Mouse (Mus musculus) kidney, adult 2 months (tissue): ENCODE data around the gene Tenm3. TPM values are rescaled to one million over a fixed set of nuclear protein-coding genes. Genes with fewer than 3 reads are reported as not detected.

Experiments
- DNase-seq: peaks from one replicate; pipeline ENCODE4 v3.0.0; 2021
- H3K27ac ChIP-seq: fragments of 200-500 bp; 2 replicates; pipeline ENCODE4 v1.5.1; 2012; ENCODE audit warnings: low read depth, low read length, control low read depth, inconsistent platforms; ENCODE audit not compliant: insufficient read depth
- H3K27me3 ChIP-seq: fragments of 200-500 bp; replicated peaks from 2 replicates; pipeline ENCODE4 v1.6.1; 2012; ENCODE audit warnings: mild to moderate bottlenecking, moderate library complexity, low read length, inconsistent platforms; ENCODE audit not compliant: control insufficient read depth, insufficient read depth
- H3K36me3 ChIP-seq: fragments of 200-500 bp; 2 replicates; pipeline ENCODE4 v1.6.1; 2012; ENCODE audit warnings: mild to moderate bottlenecking, moderate library complexity, low read length, inconsistent platforms; ENCODE audit not compliant: control insufficient read depth, insufficient read depth
- H3K4me1 ChIP-seq: fragments of 200-500 bp; 2 replicates; pipeline ENCODE4 v1.6.1; 2011; ENCODE audit warnings: low read length; ENCODE audit not compliant: control insufficient read depth, insufficient read depth
- H3K4me3 ChIP-seq: fragments of 200-500 bp; 2 replicates; pipeline ENCODE4 v1.5.1; 2011; ENCODE audit warnings: mild to moderate bottlenecking, low read depth, low read length, control low read depth; ENCODE audit not compliant: insufficient read depth
- CTCF ChIP-seq: fragments of 200-500 bp; conservative IDR thresholded peaks from 2 replicates; pipeline ENCODE4 v1.5.1; 2011; ENCODE audit warnings: low read depth, mild to moderate bottlenecking, control low read depth, low read length, moderate library complexity, mixed read lengths; ENCODE audit not compliant: insufficient read depth, insufficient read length
- POLR2A ChIP-seq: fragments of 200-500 bp; IDR thresholded peaks from one replicate; pipeline ENCODE4 v1.6.1; 2011; ENCODE audit warnings: low read depth, low read length, control low read depth
- WGBS: fragments of 180-500 bp; shearing (Covaris S2); methylation state at CpG from one replicate; pipeline ENCODE4 v1.1.7; 2018; 5-methylcytosine and 5-hydroxymethylcytosine counted together
- polyA plus RNA-seq: library from polyadenylated mRNA; depleted of rRNA; stranded (reverse); fragments of >200 nt; gene quantifications from 2 replicates; pipeline ENCODE4 v1.2.3, GENCODE M21; 2012

Tenm3 gene
- polyA plus RNA-seq, 1 experiment = 2.0 TPM

DNA sequence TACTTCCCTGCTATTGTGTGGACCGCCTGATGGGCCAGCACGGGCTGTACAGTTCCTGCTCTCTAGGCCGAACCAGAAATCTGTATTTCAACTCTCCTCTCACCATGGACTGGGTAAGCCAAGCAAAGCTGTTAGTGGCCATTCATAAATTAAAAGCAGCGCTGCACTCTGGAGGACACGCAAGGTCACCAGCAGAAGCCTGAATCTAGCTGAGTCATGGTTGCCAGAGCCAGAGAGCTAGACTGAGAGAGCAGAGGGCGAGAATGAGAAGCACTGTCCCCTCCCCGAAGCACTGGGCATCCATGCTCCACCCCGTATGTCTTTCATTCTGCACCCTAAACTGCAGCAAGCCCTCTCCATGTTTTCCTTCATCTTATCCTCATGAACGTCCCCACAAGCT, 16.3 kb downstream of the Tenm3 start:
- H3K4me3 ChIP-seq = no peak overlapping the region
- no peaks in the 10 kb centered on the region for H3K4me1 ChIP-seq
- no peaks in the 10 kb centered on the region for H3K36me3 ChIP-seq
- 41% methylated on average over 9 of the region's 9 CpGs for whole genome bisulfite sequencing
- H3K27me3 ChIP-seq = no peaks in the 10 kb centered on the region
- DNase-seq = peak; percentile 40
- TF ChIP-seq POLR2A (no peak), CTCF (no peak)
- no peak overlapping the region for H3K27ac ChIP-seq

DNA sequence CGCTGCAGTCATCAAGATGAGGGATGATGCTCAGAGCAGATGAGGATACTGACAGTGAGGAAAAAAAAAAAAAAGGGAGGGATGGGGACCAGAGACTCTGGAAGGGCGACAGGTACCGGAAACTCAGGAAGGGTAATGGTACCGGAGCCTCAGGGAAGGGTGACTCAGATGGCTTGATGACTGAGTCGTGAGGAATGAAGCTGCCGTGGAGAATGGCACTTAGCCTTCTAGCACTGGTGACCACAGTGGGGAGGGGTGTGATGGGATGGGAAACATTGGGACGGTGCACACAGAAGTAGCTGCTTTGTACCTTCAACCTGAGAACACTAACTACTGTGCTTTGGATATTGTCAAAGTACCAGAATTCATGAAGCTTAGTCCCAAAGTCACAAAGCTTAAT, 18.1 kb downstream of the Tenm3 start:
- Histone ChIP-seq H3K4me3 (no peak overlapping the region), H3K27me3 (no peaks in the 10 kb centered on the region), H3K4me1 (no peaks in the 10 kb centered on the region), H3K27ac (no peak overlapping the region), H3K36me3 (no peaks in the 10 kb centered on the region)
- WGBS = 83% methylated on average over 7 of the region's 7 CpGs
- no peak for DNase-seq
- TF ChIP-seq CTCF = no peak
- TF ChIP-seq POLR2A = no peak

DNA sequence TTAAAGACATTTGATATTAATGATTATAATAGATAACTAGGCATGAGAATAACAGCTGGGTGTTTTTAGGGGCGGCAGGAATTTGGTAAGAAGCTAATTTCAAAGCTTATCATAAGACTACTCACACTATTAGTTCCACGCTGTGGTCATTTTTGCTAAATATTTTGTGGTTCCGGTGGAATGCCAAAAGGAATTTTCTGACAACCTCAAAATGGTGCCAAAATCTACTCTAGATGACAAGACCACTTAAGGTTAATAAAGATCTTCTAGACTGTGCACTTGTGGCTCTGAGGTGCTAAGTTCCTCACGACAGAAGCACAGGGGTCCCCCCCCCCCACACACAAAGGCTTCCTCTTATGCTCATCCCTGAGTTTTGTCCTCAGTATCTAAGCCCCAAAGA, 21.5 kb downstream of the Tenm3 start:
- no peaks in the 10 kb centered on the region for H3K4me1 ChIP-seq
- H3K36me3 ChIP-seq = no peaks in the 10 kb centered on the region
- H3K27me3 ChIP-seq = no peaks in the 10 kb centered on the region
- no peak for TF ChIP-seq POLR2A
- TF ChIP-seq CTCF = no peak
- H3K4me3 ChIP-seq = no peak overlapping the region
- DNase-seq = no peak
- no peak overlapping the region for H3K27ac ChIP-seq
- 65% methylated on average over 4 of the region's 4 CpGs for WGBS

DNA sequence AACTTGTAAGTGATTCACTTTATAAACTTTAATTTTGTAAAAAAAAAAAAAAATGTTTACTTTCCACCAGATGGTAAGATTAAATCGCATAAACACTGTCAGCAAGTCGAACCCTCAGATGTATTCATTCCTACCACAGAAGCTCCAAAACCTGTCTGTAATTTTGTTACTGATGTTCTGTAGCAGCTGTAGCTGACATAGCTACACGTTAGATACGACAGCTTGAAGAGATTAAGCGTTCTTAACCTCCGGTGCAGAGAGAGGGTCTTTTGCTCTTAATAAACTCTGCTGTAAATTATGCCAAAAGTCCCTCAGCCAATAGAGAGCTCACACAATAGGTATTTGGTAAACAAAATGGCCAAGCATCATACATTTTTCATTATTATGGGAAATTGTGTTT, 23.8 kb downstream of the Tenm3 start:
- Histone ChIP-seq H3K27ac (no peak overlapping the region), H3K4me1 (no peaks in the 10 kb centered on the region), H3K36me3 (no peaks in the 10 kb centered on the region), H3K4me3 (no peak overlapping the region), H3K27me3 (no peaks in the 10 kb centered on the region)
- no peak for DNase-seq
- WGBS = 51% methylated on average over 6 of the region's 6 CpGs
- TF ChIP-seq CTCF (no peak), POLR2A (no peak)

DNA sequence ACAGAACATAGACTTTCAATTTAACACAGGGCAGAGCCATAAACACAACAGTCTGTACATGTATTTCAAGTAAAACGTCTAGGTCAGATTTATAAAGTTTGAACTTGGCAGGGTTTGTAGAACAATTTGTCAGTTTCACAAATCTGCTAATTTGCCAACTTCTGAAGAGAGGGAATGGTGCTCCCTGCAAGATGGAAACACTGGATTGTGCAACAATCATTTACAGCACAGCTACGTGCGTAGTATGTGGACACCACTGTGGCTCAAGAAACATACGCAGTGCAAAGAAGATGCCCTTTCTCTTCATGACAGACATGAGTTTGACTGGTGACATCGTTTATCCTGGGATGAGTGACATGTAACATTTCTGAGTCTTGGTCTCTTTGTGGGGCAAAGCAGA, 24.4 kb downstream of the Tenm3 start:
- TF ChIP-seq CTCF (no peak), POLR2A (no peak)
- Histone ChIP-seq H3K27me3 (no peaks in the 10 kb centered on the region), H3K36me3 (no peaks in the 10 kb centered on the region), H3K4me1 (no peaks in the 10 kb centered on the region), H3K4me3 (no peak overlapping the region), H3K27ac (no peak overlapping the region)
- WGBS = 59% methylated on average over 5 of the region's 5 CpGs
- no peak for DNase-seq

DNA sequence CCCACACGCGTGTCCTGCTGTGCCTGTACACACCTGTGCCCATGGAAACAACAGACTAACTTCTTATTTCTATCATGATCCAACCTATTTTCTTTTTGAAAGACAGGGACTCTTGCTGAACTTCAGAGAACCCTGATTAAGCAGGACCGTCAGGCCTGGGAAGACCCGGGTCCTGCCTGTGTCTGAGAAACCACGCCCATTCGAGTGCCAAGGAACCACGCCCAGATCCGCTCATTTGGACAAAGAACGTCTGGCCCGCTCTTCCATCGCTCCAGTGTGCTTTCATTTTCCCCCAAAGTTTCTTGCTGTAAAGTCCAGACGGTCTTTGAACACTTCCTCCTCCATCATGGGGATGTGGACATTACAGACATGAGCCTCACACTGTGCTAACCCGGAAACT, 26.8 kb downstream of the Tenm3 start:
- H3K27me3 ChIP-seq = no peaks in the 10 kb centered on the region

DNA sequence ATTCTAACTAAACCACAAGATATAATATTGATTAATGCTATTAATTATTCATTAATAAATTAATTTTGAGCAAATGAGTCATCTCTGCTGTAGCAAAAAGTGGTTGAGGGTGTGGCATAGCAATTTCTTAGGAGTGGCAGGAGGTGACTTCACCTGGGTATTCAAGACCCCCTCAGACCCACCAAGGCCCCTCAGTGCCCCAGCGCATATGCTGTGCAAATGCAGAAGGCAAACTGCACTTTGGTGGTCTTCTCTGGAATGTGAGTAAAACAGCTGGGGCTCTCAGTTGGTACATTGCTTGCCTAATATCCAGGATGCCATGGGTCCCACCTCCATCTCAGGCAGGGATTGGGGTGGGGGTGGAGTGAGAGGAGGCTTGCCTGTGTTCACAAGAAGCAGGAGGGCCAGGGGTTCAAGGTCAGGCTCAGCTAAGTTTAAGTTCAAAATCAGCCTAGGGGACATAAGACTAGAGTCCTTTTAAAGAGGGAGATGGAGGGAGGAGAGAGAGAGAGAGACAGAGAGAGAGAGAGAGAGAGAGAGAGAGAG, 31.5 kb downstream of the Tenm3 start:
- H3K27ac ChIP-seq = no peak overlapping the region
- TF ChIP-seq CTCF (no peak), POLR2A (no peak)
- no peaks in the 10 kb centered on the region for H3K4me1 ChIP-seq
- WGBS = 94% methylated on average over 1 of the region's 1 CpGs
- no peak for DNase-seq
- H3K27me3 ChIP-seq = no peaks in the 10 kb centered on the region
- no peaks in the 10 kb centered on the region for H3K36me3 ChIP-seq
- H3K4me3 ChIP-seq = no peak overlapping the region

More for the DNA sequence above, 26.8 kb downstream of the Tenm3 start:
- no peak for TF ChIP-seq POLR2A
- TF ChIP-seq CTCF = no peak
- 64% methylated on average over 13 of the region's 13 CpGs for WGBS
- Histone ChIP-seq H3K36me3 (no peaks in the 10 kb centered on the region), H3K27ac (no peak overlapping the region), H3K4me1 (no peaks in the 10 kb centered on the region), H3K4me3 (no peak overlapping the region)
- DNase-seq = no peak

DNA sequence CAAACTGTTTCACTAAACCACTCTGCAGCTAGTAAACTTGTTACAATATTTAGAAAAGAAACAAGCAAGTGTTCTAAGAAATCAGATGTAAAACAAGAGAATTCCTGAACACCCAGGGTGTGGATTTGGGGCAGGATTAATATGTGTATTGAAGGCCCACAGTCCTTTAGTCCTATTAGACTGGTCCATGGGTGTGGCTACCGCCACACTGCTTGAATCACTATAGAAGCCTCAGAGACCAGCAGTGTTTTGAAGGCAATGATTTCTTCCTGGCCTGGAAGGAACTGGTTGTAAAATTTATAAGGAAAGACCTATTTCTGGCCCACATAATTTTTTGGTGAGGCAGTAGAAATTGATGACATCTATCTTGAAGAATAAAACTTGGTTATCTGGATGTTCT, 33.1 kb downstream of the Tenm3 start:
- Histone ChIP-seq H3K27me3 (no peaks in the 10 kb centered on the region), H3K4me1 (no peaks in the 10 kb centered on the region), H3K27ac (no peak overlapping the region), H3K36me3 (no peaks in the 10 kb centered on the region), H3K4me3 (no peak overlapping the region)
- 88% methylated on average over 1 of the region's 1 CpGs for WGBS
- TF ChIP-seq CTCF (no peak), POLR2A (no peak)
- DNase-seq = no peak
